Comparison of ENCODE assay signal across 9 mouse cellular contexts in genomic region chr8:105545249-105545648, GRCm38 (mm10). TPM values are rescaled to one million over a fixed set of nuclear protein-coding genes. Genes with fewer than 3 reads are reported as not detected.
A peak's percentile ranks its signal among the peaks of the same experiment; 100 is the strongest.
DNase-seq lines count a peak whose midpoint lies in the region; ATAC-seq and TF ChIP-seq lines count a peak whose summit lies in the region.
"Had no signal": no experiment of that assay in that cellular context is flagged by ENCODE, and none has a peak within 500 bp of the region (broad histone marks: within the 10 kb centered on the region; RNA-seq: fewer than 3 reads in every experiment).

No protein-coding gene starts in this region.

- H3K27me3 ChIP-seq in heart, embryonic 15.5 days = no peaks in the 10 kb centered on the region
- H3K27me3 ChIP-seq in lung, embryonic 14.5 days (ENCODE audit: insufficient read depth, low read length) = no peaks in the 10 kb centered on the region
- H3K27me3 ChIP-seq in heart, postnatal 0 days (ENCODE audit: control insufficient read depth, insufficient read depth, low read length) = no peaks in the 10 kb centered on the region
- H3K27me3 ChIP-seq in midbrain, embryonic 16.5 days (ENCODE audit: control insufficient read depth, insufficient read depth, low read depth, low read length) = no peaks in the 10 kb centered on the region

- H3K9ac ChIP-seq in heart, embryonic 15.5 days = no peak overlapping the region
- H3K9ac ChIP-seq in lung, embryonic 14.5 days = no peak overlapping the region
- H3K9ac ChIP-seq in heart, postnatal 0 days (replicated peaks; ENCODE audit: low read depth, low read length) = no peak overlapping the region
- no peak overlapping the region for H3K9ac ChIP-seq in midbrain, embryonic 16.5 days (ENCODE audit: low read depth, low read length)

- peak overlapping the region; percentile 45; the same call in 1 of the 2 replicates for H3K27ac ChIP-seq in heart, embryonic 15.5 days
- H3K27ac ChIP-seq in lung, embryonic 14.5 days (ENCODE audit: low read depth) = peak overlapping the region; percentile 73; the same call in 1 of the 2 replicates
- peak overlapping the region; percentile 41; the same call in 1 of the 2 replicates for H3K27ac ChIP-seq in heart, postnatal 0 days (ENCODE audit: low read depth)
- H3K27ac ChIP-seq in olfactory bulb, adult 2 months (ENCODE audit: insufficient read depth, low read depth, low read length) = 0 out of 2 replicates have a peak overlapping the region, but pooled peaks have one; percentile 12
- no peak overlapping the region for H3K27ac ChIP-seq in midbrain, embryonic 16.5 days (ENCODE audit: low read length)

- no peak for TF ChIP-seq EP300 in heart, postnatal 0 days (IDR thresholded peaks at IDR 0.05; ENCODE audit: low read depth)

- no peak overlapping the region for H3K4me3 ChIP-seq in heart, embryonic 15.5 days
- no peak overlapping the region for H3K4me3 ChIP-seq in lung, embryonic 14.5 days (ENCODE audit: low read depth, low read length)
- H3K4me3 ChIP-seq in heart, postnatal 0 days (ENCODE audit: low read depth, low read length) = no peak overlapping the region
- no peak overlapping the region for H3K4me3 ChIP-seq in olfactory bulb, adult 2 months (ENCODE audit: insufficient read depth, low read depth, low read length)
- H3K4me3 ChIP-seq in midbrain, embryonic 16.5 days (ENCODE audit: low read depth, low read length) = no peak overlapping the region

- peaks cover 2% of the 10 kb centered on the region; the same call in 1 of the 2 replicates for H3K36me3 ChIP-seq in heart, embryonic 15.5 days
- peaks cover 5% of the 10 kb centered on the region; the same call in 1 of the 2 replicates for H3K36me3 ChIP-seq in lung, embryonic 14.5 days (ENCODE audit: insufficient read depth)
- peaks cover 5% of the 10 kb centered on the region for H3K36me3 ChIP-seq in heart, postnatal 0 days (replicated peaks; ENCODE audit: control insufficient read depth, insufficient read depth, low read length)
- H3K36me3 ChIP-seq in midbrain, embryonic 16.5 days (ENCODE audit: control insufficient read depth, insufficient read depth, low read length) = no peaks in the 10 kb centered on the region

- no peak for TF ChIP-seq POLR2A in olfactory bulb, adult 2 months (IDR thresholded peaks at IDR 0.05; ENCODE audit: insufficient read depth, low read depth, low read length)

- WGBS in heart, embryonic 15.5 days = 65% methylated on average over 3 of the region's 3 CpGs
- WGBS in lung, embryonic 14.5 days = 76% methylated on average over 3 of the region's 3 CpGs
- WGBS in heart, postnatal 0 days = 53% methylated on average over 3 of the region's 3 CpGs
- WGBS in olfactory bulb, adult 2 months = 55% methylated on average over 3 of the region's 3 CpGs
- WGBS in midbrain, embryonic 16.5 days = 80% methylated on average over 3 of the region's 3 CpGs

- H3K9me3 ChIP-seq in heart, embryonic 15.5 days (replicated peaks) = no peaks in the 10 kb centered on the region
- H3K9me3 ChIP-seq in lung, embryonic 14.5 days (ENCODE audit: low read depth, low read length) = no peaks in the 10 kb centered on the region
- no peaks in the 10 kb centered on the region for H3K9me3 ChIP-seq in heart, postnatal 0 days (replicated peaks; ENCODE audit: control insufficient read depth, low read length)
- no peaks in the 10 kb centered on the region for H3K9me3 ChIP-seq in midbrain, embryonic 16.5 days (replicated peaks; ENCODE audit: control insufficient read depth, low read length, poor library complexity, severe bottlenecking)
- H3K9me3 ChIP-seq: G1E had no signal

- no peak overlapping the region for H3K4me2 ChIP-seq in heart, embryonic 15.5 days
- no peak overlapping the region for H3K4me2 ChIP-seq in lung, embryonic 14.5 days
- H3K4me2 ChIP-seq in heart, postnatal 0 days (ENCODE audit: low read depth, low read length) = no peak overlapping the region
- H3K4me2 ChIP-seq in midbrain, embryonic 16.5 days (ENCODE audit: low read length) = no peak overlapping the region

- ATAC-seq in heart, embryonic 15.5 days (replicated peaks; ENCODE audit: insufficient number of reproducible peaks, insufficient read depth, low FRiP score, low read depth) = no peak
- no peak for ATAC-seq in lung, embryonic 14.5 days (ENCODE audit: insufficient read depth)
- ATAC-seq in heart, postnatal 0 days (ENCODE audit: insufficient read depth, low read depth) = no peak
- no peak for ATAC-seq in midbrain, embryonic 16.5 days

- no peak for TF ChIP-seq CTCF in lung, embryonic 14.5 days (IDR thresholded peaks at IDR 0.05; ENCODE audit: low read depth)
- TF ChIP-seq CTCF in heart, postnatal 0 days (IDR thresholded peaks at IDR 0.05; ENCODE audit: low read depth) = no peak
- no peak for TF ChIP-seq CTCF in olfactory bulb, adult 2 months (IDR thresholded peaks at IDR 0.05; ENCODE audit: insufficient read depth, low read depth, low read length)

- DNase-seq in heart, adult 11 months = no peak
- DNase-seq in lung, embryonic 14.5 days = peak; percentile 52
- no peak for DNase-seq in lung, postnatal 25 days (ENCODE audit: low spot score)
- no peak for DNase-seq in heart, postnatal 0 days (ENCODE audit: low spot score)
- no peak for DNase-seq in adrenal gland, adult 2 months

- H3K4me1 ChIP-seq in heart, embryonic 15.5 days (replicated peaks) = peaks cover 35% of the 10 kb centered on the region
- H3K4me1 ChIP-seq in lung, embryonic 14.5 days (ENCODE audit: insufficient read depth) = peaks cover 5% of the 10 kb centered on the region; the same call in 1 of the 2 replicates
- peaks cover 36% of the 10 kb centered on the region for H3K4me1 ChIP-seq in heart, postnatal 0 days (ENCODE audit: control insufficient read depth, insufficient read depth)
- peaks cover 21% of the 10 kb centered on the region for H3K4me1 ChIP-seq in olfactory bulb, adult 2 months (ENCODE audit: control insufficient read depth, insufficient read depth, low read length)
- 0 out of 2 replicates have a peak, but pooled peaks cover 4% of the 10 kb centered on the region for H3K4me1 ChIP-seq in midbrain, embryonic 16.5 days (ENCODE audit: control insufficient read depth, insufficient read depth, low read length)

RNA-seq across cellular contexts. Expression of gene Atp6v0d1, which starts 20.6 kb away (rescaled TPM):
- 50.0 and 63.3 TPM in 2 replicates for polyA plus RNA-seq in heart, embryonic 15.5 days (2015; fragmentation: Nextera tagmentation; extraction: Ambion mirVana)
- polyA plus RNA-seq in lung, embryonic 14.5 days (2014; fragmentation: Nextera tagmentation; extraction: Ambion mirVana) = 74.6 and 81.0 TPM in 2 replicates
- 52.1 and 60.8 TPM in 2 replicates for total RNA-seq in heart, postnatal 0 days (2014; rRNA removed; ENCODE audit: low replicate concordance)
- 57.5 and 58.9 TPM in 2 replicates for polyA plus RNA-seq in heart, postnatal 0 days (2015; fragmentation: Nextera tagmentation; extraction: Ambion mirVana)
- polyA plus RNA-seq in olfactory bulb, adult 2 months (2012; ENCODE audit: insufficient read depth, insufficient read length, low replicate concordance, missing spikeins) = not detected in 2 replicates
- 100 to 1,000 TPM; 113 to 118 TPM for total RNA-seq in adrenal gland, adult 2 months (2021)
- polyA plus RNA-seq in adrenal gland, adult 2 months (2012; rRNA removed) = 77.6 and 80.3 TPM in 2 replicates
- polyA plus RNA-seq in midbrain, embryonic 16.5 days (2015; fragmentation: Nextera tagmentation; extraction: Ambion mirVana) = 226 and 244 TPM in 2 replicates

RNA-seq across cellular contexts. Expression of gene Hsd11b2, which starts 26.7 kb away (rescaled TPM):
- polyA plus RNA-seq in heart, embryonic 15.5 days (2015; fragmentation: Nextera tagmentation; extraction: Ambion mirVana) = 0.15 and 0.58 TPM in 2 replicates
- 4.8 and 5.9 TPM in 2 replicates for polyA plus RNA-seq in lung, embryonic 14.5 days (2014; fragmentation: Nextera tagmentation; extraction: Ambion mirVana)
- not detected in 2 replicates for total RNA-seq in heart, postnatal 0 days (2014; rRNA removed; ENCODE audit: low replicate concordance)
- polyA plus RNA-seq in heart, postnatal 0 days (2015; fragmentation: Nextera tagmentation; extraction: Ambion mirVana) = 0.18 and 0.25 TPM in 2 replicates
- not detected in 2 replicates for polyA plus RNA-seq in olfactory bulb, adult 2 months (2012; ENCODE audit: insufficient read depth, insufficient read length, low replicate concordance, missing spikeins)
- under 1 TPM; 0.14 to 0.35 TPM for total RNA-seq in adrenal gland, adult 2 months (2021)
- 1.2 and 2.2 TPM in 2 replicates for polyA plus RNA-seq in adrenal gland, adult 2 months (2012; rRNA removed)
- polyA plus RNA-seq in midbrain, embryonic 16.5 days (2015; fragmentation: Nextera tagmentation; extraction: Ambion mirVana) = 2.7 and 3.6 TPM in 2 replicates
- total RNA-seq: G1E had no signal
- polyA plus RNA-seq: G1E had no signal

RNA-seq across cellular contexts. Expression of gene Zdhhc1, which starts 48.5 kb away (rescaled TPM):
- 23.2 and 30.7 TPM in 2 replicates for polyA plus RNA-seq in heart, embryonic 15.5 days (2015; fragmentation: Nextera tagmentation; extraction: Ambion mirVana)
- 40.0 and 41.9 TPM in 2 replicates for polyA plus RNA-seq in lung, embryonic 14.5 days (2014; fragmentation: Nextera tagmentation; extraction: Ambion mirVana)
- 37.8 and 56.2 TPM in 2 replicates for total RNA-seq in heart, postnatal 0 days (2014; rRNA removed; ENCODE audit: low replicate concordance)
- 19.1 TPM in 2 replicates for polyA plus RNA-seq in heart, postnatal 0 days (2015; fragmentation: Nextera tagmentation; extraction: Ambion mirVana)
- polyA plus RNA-seq in olfactory bulb, adult 2 months (2012; ENCODE audit: insufficient read depth, insufficient read length, low replicate concordance, missing spikeins) = not detected in 2 replicates
- 10 to 100 TPM; 13.8 to 19.2 TPM for total RNA-seq in adrenal gland, adult 2 months (2021)
- 53.3 and 62.5 TPM in 2 replicates for polyA plus RNA-seq in adrenal gland, adult 2 months (2012; rRNA removed)
- 33.6 and 38.4 TPM in 2 replicates for polyA plus RNA-seq in midbrain, embryonic 16.5 days (2015; fragmentation: Nextera tagmentation; extraction: Ambion mirVana)

RNA-seq across cellular contexts. Expression of gene Ripor1, which starts 59.8 kb away (rescaled TPM):
- 27.9 and 36.5 TPM in 2 replicates for polyA plus RNA-seq in heart, embryonic 15.5 days (2015; fragmentation: Nextera tagmentation; extraction: Ambion mirVana)
- polyA plus RNA-seq in lung, embryonic 14.5 days (2014; fragmentation: Nextera tagmentation; extraction: Ambion mirVana) = 32.1 and 33.7 TPM in 2 replicates
- 10.6 and 15.9 TPM in 2 replicates for total RNA-seq in heart, postnatal 0 days (2014; rRNA removed; ENCODE audit: low replicate concordance)
- polyA plus RNA-seq in heart, postnatal 0 days (2015; fragmentation: Nextera tagmentation; extraction: Ambion mirVana) = 21.2 and 22.2 TPM in 2 replicates
- not detected in 2 replicates for polyA plus RNA-seq in olfactory bulb, adult 2 months (2012; ENCODE audit: insufficient read depth, insufficient read length, low replicate concordance, missing spikeins)
- 10 to 100 TPM; 23.2 to 37.3 TPM for total RNA-seq in adrenal gland, adult 2 months (2021)
- 29.8 and 33.0 TPM in 2 replicates for polyA plus RNA-seq in adrenal gland, adult 2 months (2012; rRNA removed)
- polyA plus RNA-seq in midbrain, embryonic 16.5 days (2015; fragmentation: Nextera tagmentation; extraction: Ambion mirVana) = 33.8 and 35.2 TPM in 2 replicates

Comparison
In these comparisons a context has a peak if more than half of its experiments do, and no peak if none do; other contexts are left out.
1. RNA of gene Atp6v0d1, which starts 20.6 kb away (polyA plus RNA-seq): 226 to 244 TPM in midbrain, embryonic 16.5 days, 77.6 to 80.3 TPM in adrenal gland, adult 2 months, 74.6 to 81.0 TPM in lung, embryonic 14.5 days, 57.5 to 58.9 TPM in heart, postnatal 0 days and 50.0 to 63.3 TPM in heart, embryonic 15.5 days; not detected in olfactory bulb, adult 2 months; every median in the first group is over 10 times any median in the second.